In genomic region chr6:108055041-108055440, GRCm38 (mm10) we compare ENCODE assay signal across 8 mouse cellular contexts. TPM values are rescaled to one million over a fixed set of nuclear protein-coding genes. Genes with fewer than 3 reads are reported as not detected.
DNase-seq lines count a peak whose midpoint lies in the region; ATAC-seq and TF ChIP-seq lines count a peak whose summit lies in the region.
"Not testable (repeated sequence)": the region's sequence is repeated elsewhere in the genome, so short reads cannot be mapped to it uniquely, and the experiment has no call there.

No protein-coding gene starts in this region.

- intact Hi-C loops in heart, postnatal 14 days (cut with DNase I): loop anchor here (5.0 kb wide), 1 partner anchor 1248 kb away; no protein-coding TSS in a partner anchor

- not testable (repeated sequence) for H3K4me1 ChIP-seq in embryonic facial prominence, embryonic 14.5 days (ENCODE audit: control insufficient read depth, insufficient read depth, low read length)

- H3K27me3 ChIP-seq in embryonic facial prominence, embryonic 14.5 days (replicated peaks; ENCODE audit: control insufficient read depth, insufficient read depth, low read length): not testable (repeated sequence)

- not testable (repeated sequence) for H3K9me3 ChIP-seq in embryonic facial prominence, embryonic 14.5 days (ENCODE audit: control insufficient read depth, low read length)

- H3K36me3 ChIP-seq in embryonic facial prominence, embryonic 14.5 days (ENCODE audit: control insufficient read depth, insufficient read depth, low read length): not testable (repeated sequence)

- TF ChIP-seq CTCF in layer of hippocampus, adult 2 months (conservative IDR thresholded peaks at IDR 0.05): peak; percentile 84

- H3K27ac ChIP-seq in embryonic facial prominence, embryonic 14.5 days (replicated peaks; ENCODE audit: low read depth, low read length); layer of hippocampus, adult 2 months: not testable (repeated sequence)

- H3K4me2 ChIP-seq in embryonic facial prominence, embryonic 14.5 days (ENCODE audit: low read depth, low read length): not testable (repeated sequence)

- not testable (repeated sequence) for ATAC-seq in embryonic facial prominence, embryonic 14.5 days (ENCODE audit: low read depth)

- H3K9ac ChIP-seq in embryonic facial prominence, embryonic 14.5 days (ENCODE audit: low read depth, low read length): not testable (repeated sequence)

- WGBS in embryonic facial prominence, embryonic 14.5 days: 0% methylated on average over 1 of the region's 2 CpGs

- peak; percentile 12 for DNase-seq in MEL-GATA-1-ER (ENCODE audit: extremely low read depth, low read depth)
- DNase-seq in c-Kit-positive CD71-positive TER-119-positive erythroid progenitor cells, embryonic 14.5 days (ENCODE audit: low spot score): peak; percentile 14
- peak; percentile 47 for DNase-seq in embryonic facial prominence, embryonic 14.5 days (ENCODE audit: low spot score)
- DNase-seq in heart, postnatal 14 days: peak; percentile 23 to 54
- DNase-seq in layer of hippocampus, adult 2 months (ENCODE audit: low spot score in 2 of 2): peak; percentile 37 to 59
- peak; percentile 37 for DNase-seq in lung, postnatal 10 days
- DNase-seq in retina, postnatal 1 day: peak; percentile 51
- peak; percentile 50 for DNase-seq in urinary bladder, postnatal 14 days (ENCODE audit: low spot score)

- not testable (repeated sequence) for H3K4me3 ChIP-seq in embryonic facial prominence, embryonic 14.5 days (ENCODE audit: low read depth, low read length); layer of hippocampus, adult 2 months

RNA-seq across cellular contexts. Expression of gene Setmar, which starts 9.8 kb away (rescaled TPM):
- 6.8 and 7.5 TPM in 2 replicates for polyA plus RNA-seq in embryonic facial prominence, embryonic 14.5 days (2014; fragmentation: Nextera tagmentation; extraction: Ambion mirVana)
- total RNA-seq in heart, postnatal 14 days (2021): 1 to 10 TPM; 3.6 to 4.0 TPM
- 1 to 10 TPM; 7.6 to 9.0 TPM for total RNA-seq in layer of hippocampus, adult 2 months (2021)
